Mouse (Mus musculus) embryonic facial prominence, embryonic 10.5 days (tissue): ENCODE results near the gene Slc25a51. TPM values are rescaled to one million over a fixed set of nuclear protein-coding genes. Genes with fewer than 3 reads are reported as not detected.

Experiments
- DNase-seq: peaks from one replicate; pipeline ENCODE4 v3.0.0-alpha.2; 2017; ENCODE audit warnings: low spot score
- H3K27ac ChIP-seq: fragments of 300-500 bp; sonication (generic); replicated peaks from 2 replicates; pipeline ENCODE4 v1.5.1; 2016; ENCODE audit warnings: mild to moderate bottlenecking
- H3K27me3 ChIP-seq: fragments of 300-500 bp; sonication (generic); replicated peaks from 2 replicates; pipeline ENCODE4 v1.6.1; 2016; ENCODE audit warnings: low read depth, mild to moderate bottlenecking; ENCODE audit not compliant: poor library complexity, severe bottlenecking
- H3K36me3 ChIP-seq: fragments of 300-500 bp; sonication (generic); replicated peaks from 2 replicates; pipeline ENCODE4 v1.6.1; 2016; ENCODE audit warnings: mild to moderate bottlenecking, moderate library complexity
- H3K4me1 ChIP-seq: fragments of 300-500 bp; sonication (generic); 2 replicates; pipeline ENCODE4 v1.6.1; 2016
- H3K4me3 ChIP-seq: fragments of 300-500 bp; sonication (generic); 2 replicates; pipeline ENCODE4 v1.5.1; 2016; ENCODE audit warnings: mild to moderate bottlenecking, moderate library complexity
- H3K9me3 ChIP-seq: fragments of 300-500 bp; sonication (generic); 2 replicates; pipeline ENCODE4 v1.6.1; 2016; ENCODE audit warnings: mild to moderate bottlenecking
- WGBS: fragments of 180-500 bp; shearing (Covaris S2); methylation state at CpG from one replicate; pipeline ENCODE4 v1.1.7; 2016; 5-methylcytosine and 5-hydroxymethylcytosine counted together
- polyA plus RNA-seq: library from polyadenylated mRNA; unstranded; fragments of >200 nt; fragmentation: Nextera tagmentation; extraction: Ambion mirVana; gene quantifications from 2 replicates; pipeline ENCODE4 v1.2.1, GENCODE M21; 2016

Gene Slc25a51
- polyA plus RNA-seq, 1 experiment from 2014 or later: 82.0 TPM

DNA sequence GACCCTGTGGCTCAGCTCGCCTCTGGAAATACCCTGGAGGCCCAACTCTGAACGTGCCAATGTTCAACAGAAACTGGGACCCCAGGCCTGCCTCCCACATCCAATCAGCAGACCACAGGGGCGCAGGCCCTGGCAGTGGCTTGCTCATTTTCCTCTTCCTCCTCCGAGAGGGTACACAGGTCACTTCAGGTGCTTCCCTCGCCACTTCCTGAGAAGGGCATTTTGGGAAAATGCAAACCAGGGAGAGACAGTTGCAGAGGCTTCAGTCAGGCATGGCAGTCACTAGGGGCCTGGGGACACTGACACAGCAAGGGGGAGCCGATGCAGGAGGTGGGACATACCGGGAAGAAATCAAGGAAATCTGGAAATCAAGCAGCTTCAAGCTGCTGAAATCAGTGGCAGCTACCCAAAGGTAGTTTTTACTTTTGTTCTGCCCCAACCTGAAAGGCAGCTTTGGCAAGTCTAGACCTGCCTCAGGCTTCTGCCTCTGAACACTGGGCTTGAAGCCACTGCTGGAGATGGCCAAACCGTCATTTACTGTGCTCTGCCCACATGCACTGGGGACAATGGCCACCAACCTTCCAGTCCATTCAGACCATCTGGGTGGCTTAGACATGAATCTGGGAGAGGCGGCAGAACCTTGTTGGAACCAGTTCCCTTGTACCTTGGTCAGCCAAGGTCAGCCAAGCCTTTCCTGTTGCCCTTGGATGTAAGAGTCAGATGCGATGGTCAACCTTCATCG is 13.1 kb upstream of the Slc25a51 start:
- peak overlapping the region; percentile 76 for H3K27ac ChIP-seq
- no peak for DNase-seq

DNA sequence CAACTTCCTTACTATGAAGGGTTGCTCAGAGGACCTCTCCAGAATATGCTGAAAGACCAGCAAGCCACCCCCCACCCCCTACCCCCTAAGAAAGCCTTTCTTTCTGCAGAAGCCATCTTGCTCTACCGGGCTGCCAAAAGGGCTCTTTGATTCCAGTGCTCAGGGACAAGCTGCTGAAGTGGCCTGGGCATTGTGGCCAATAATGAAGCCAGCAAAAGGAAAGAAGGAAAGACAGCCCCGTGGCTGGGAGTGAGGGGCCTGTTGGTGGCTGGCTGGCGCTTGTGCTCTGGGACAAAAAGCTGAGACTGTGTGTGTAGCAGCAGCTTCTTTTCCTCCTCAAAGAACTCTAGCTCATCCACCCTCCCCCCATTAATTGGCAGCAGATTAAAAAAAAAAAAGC is 12.2 kb upstream of the Slc25a51 start:
- WGBS: 38% methylated on average over 3 of the region's 3 CpGs

More for the DNA sequence above, 13.1 kb upstream of the Slc25a51 start:
- 64% methylated on average over 11 of the region's 11 CpGs for WGBS
- Histone ChIP-seq H3K4me3 (no peak overlapping the region), H3K9me3 (no peaks in the 10 kb centered on the region), H3K4me1 (peaks cover 71% of the 10 kb centered on the region), H3K27me3 (no peaks in the 10 kb centered on the region), H3K36me3 (0 out of 2 replicates have a peak, but pooled peaks cover 7% of the 10 kb centered on the region)

DNA sequence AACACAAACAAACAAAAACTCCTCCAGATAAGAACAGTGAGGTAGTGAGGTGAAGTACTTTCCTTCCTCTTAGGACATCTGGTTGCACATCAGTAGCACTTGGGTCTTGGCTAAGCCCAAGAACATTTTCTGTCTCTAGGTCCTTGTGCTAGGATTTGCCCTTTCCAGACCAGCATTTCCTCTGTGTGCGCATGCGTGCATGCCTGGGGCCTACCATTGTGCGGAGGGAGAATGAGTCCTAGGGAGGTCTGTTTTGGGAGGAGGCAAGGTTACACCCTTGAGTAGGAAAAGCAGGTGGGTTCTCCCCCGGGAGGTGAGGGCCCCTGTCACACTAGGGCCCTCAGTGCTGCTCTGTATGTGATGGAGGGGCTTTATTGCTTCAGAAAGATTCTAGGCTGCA is 10.5 kb upstream of the Slc25a51 start:
- peaks cover 57% of the 10 kb centered on the region for H3K4me1 ChIP-seq
- DNase-seq: no peak
- H3K27ac ChIP-seq: peak overlapping the region; percentile 0; the same call in 1 of the 2 replicates
- no peaks in the 10 kb centered on the region for H3K36me3 ChIP-seq
- peaks cover 9% of the 10 kb centered on the region; the same call in 1 of the 2 replicates for H3K27me3 ChIP-seq
- no peak overlapping the region for H3K4me3 ChIP-seq
- no peaks in the 10 kb centered on the region for H3K9me3 ChIP-seq
- WGBS: 83% methylated on average over 4 of the region's 4 CpGs

More for the DNA sequence above, 12.2 kb upstream of the Slc25a51 start:
- no peak overlapping the region for H3K4me3 ChIP-seq
- H3K36me3 ChIP-seq: 0 out of 2 replicates have a peak, but pooled peaks cover 5% of the 10 kb centered on the region
- H3K27me3 ChIP-seq: peaks cover 8% of the 10 kb centered on the region; the same call in 1 of the 2 replicates
- DNase-seq: peak; percentile 19
- peak overlapping the region; percentile 76; the same call in 1 of the 2 replicates for H3K27ac ChIP-seq
- H3K9me3 ChIP-seq: no peaks in the 10 kb centered on the region
- H3K4me1 ChIP-seq: peaks cover 61% of the 10 kb centered on the region

DNA sequence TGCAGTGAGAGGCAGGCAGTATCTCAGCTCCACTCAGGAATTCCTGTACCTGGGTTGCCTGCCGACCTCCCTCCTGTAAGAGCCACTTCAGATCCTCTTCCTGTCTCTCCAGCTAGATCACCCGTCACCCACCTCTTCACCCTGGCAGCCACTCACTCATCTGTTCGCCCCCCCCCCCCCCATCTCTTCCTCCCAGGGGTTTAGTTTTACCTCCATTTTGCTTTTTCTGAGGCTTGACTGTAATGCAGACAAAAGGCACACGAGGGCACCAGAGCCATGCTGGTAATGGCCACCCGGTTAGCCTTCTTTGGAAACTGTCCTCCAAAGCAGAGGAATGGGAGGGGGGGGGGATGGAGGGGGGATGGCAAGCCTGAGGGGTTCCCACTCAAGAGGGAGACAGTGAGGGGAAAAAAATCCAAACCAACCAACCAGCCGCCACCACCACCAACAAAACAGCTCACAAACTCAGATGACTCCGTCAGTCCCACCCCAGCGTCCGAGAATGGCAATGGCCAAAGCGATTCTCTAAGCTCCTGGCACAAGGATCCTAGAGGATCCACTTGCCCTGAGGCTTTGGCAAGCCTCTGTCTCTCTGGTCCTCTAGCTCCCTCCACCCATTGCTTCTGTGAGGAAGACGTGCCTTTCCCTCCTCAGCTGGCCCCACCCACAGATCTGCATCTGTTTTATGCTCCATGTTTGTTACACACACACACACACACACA is 9.8 kb upstream of the Slc25a51 start:
- Histone ChIP-seq H3K9me3 (no peaks in the 10 kb centered on the region), H3K36me3 (no peaks in the 10 kb centered on the region), H3K27me3 (peaks cover 9% of the 10 kb centered on the region; the same call in 1 of the 2 replicates), H3K4me3 (peak overlapping the region; percentile 35; the same call in 1 of the 2 replicates), H3K27ac (peak overlapping the region; percentile 55), H3K4me1 (peaks cover 50% of the 10 kb centered on the region)
- DNase-seq: peak; percentile 80
- WGBS: 18% methylated on average over 11 of the region's 11 CpGs

DNA sequence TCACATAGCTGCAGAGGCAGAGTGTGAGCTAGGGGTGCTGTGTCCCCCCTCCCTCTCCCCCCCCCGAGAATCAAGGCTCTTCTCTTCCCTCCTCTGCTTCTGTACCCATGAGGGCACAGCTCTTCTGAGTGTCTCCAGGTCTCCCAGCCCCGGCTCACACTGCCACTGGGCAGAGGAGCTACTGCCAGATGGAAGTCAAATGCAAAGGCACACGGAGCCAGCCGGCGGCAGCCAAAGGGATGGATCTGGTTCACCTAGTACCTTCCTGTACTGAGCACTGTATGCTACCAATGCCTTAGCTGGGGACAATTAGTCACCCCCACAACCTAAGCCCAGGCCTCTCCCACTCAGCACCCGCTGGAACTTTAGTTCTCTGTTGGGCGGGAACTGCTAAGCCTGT is 7.7 kb upstream of the Slc25a51 start:
- H3K27me3 ChIP-seq: peaks cover 9% of the 10 kb centered on the region; the same call in 1 of the 2 replicates
- H3K4me1 ChIP-seq: peaks cover 46% of the 10 kb centered on the region
- no peak overlapping the region for H3K4me3 ChIP-seq
- DNase-seq: no peak
- H3K27ac ChIP-seq: no peak overlapping the region
- no peaks in the 10 kb centered on the region for H3K36me3 ChIP-seq
- 68% methylated on average over 7 of the region's 7 CpGs for WGBS
- H3K9me3 ChIP-seq: no peaks in the 10 kb centered on the region

DNA sequence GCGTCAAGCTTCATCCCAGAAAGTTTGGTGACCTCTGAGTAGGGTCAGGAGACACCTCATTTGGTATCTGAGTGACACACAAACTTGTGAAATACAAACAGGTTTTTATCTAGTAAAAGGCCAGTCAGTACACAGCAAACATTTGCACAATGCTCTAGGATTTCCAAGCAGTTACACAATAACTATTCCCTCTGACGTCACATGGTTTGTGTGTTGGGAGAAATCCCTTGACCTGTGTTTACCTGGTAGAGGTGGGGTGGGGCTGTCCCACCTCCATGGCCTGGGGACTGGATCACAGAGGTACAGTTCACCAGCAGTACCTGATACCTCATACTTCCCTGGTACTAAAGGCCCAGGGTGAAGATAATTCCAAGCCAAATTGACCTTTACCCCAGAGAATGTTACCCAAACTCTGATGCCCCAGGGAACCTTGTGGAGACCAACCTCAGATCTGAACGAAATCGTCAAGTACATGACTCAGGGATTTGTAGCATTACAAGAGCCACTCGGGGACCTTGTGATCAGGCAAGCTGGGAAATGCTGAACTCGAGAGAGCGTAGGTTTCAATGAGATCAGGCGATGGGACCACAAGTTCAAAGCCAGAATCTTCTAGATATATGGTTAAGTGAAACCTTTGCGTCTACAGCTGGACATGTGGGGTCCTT is 5.2 kb upstream of the Slc25a51 start:
- Histone ChIP-seq H3K27me3 (peaks cover 14% of the 10 kb centered on the region; the same call in 1 of the 2 replicates), H3K27ac (no peak overlapping the region), H3K36me3 (no peaks in the 10 kb centered on the region), H3K4me1 (peaks cover 30% of the 10 kb centered on the region), H3K9me3 (no peaks in the 10 kb centered on the region), H3K4me3 (no peak overlapping the region)
- DNase-seq: no peak
- WGBS: 87% methylated on average over 9 of the region's 9 CpGs

DNA sequence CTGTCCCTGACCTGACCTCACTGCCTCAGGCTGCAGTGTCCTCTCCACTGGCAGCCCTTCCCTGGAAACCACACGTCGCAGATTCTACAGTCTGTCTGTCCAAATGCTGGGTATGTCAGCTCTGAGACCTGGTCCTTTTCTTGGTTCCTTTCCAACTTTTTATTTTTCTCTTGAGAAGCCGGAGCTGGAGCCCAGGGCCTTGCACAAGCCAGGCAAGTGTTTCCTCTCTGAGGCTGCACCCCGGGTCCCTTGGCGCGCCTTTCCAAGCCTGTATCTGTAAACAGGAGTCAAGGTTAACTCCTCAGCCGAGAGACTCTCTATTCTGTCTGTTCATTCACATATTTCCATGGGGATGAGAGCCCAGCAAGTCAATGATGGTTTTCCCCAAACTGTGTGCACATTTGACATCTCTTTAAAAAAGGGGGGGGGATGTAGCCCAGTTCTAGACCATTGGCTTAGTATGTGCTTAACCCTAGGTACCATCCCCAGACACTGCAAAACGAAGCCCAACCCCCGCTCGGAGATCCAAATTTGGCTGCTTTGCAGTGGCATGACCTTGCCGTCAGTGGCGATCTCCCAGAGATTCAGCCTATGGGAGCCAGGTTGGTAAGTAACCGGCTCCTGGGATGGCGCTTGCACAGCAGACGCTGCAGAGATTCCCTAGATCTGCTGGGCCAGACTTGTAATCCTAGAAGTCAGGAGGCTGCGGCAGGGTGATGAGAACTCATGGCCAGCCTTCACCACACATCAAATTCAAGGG is 4.0 kb upstream of the Slc25a51 start:
- Histone ChIP-seq H3K36me3 (no peaks in the 10 kb centered on the region), H3K27me3 (peaks cover 14% of the 10 kb centered on the region; the same call in 1 of the 2 replicates), H3K27ac (no peak overlapping the region), H3K4me3 (no peak overlapping the region), H3K9me3 (no peaks in the 10 kb centered on the region), H3K4me1 (peaks cover 29% of the 10 kb centered on the region)
- no peak for DNase-seq
- WGBS: 59% methylated on average over 16 of the region's 16 CpGs

DNA sequence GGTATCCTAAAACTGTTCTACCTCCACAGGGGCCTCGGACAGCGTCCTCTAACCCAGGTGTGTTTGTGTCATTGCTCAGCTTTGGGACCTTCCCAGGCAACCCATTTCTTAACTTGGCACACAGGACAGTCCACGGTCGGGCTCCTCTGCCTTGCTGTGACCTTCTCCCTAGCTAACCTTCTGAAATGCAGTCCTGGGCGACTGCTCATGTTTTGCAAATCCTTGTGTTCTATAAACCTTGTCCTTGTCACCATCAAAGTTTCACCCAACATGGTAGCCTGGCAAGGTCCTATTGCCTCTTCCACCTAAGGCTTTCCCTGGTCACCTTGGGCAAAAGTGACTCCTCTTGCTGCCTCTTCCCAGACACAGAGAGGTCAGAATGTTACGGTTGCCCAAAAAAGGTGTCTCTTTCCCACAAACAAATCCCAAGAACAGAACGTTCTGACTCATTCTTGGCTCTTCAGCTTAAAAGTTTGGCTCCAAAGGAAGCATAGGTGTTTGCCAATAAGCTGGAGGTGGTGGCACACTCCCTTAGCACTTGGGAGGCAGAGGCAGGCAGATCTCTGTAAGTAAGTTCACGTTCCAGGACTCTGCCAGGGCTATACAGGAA is 2.7 kb upstream of the Slc25a51 start:
- Histone ChIP-seq H3K4me1 (peaks cover 42% of the 10 kb centered on the region), H3K27me3 (peaks cover 11% of the 10 kb centered on the region; the same call in 1 of the 2 replicates), H3K36me3 (no peaks in the 10 kb centered on the region), H3K4me3 (no peak overlapping the region), H3K9me3 (no peaks in the 10 kb centered on the region), H3K27ac (no peak overlapping the region)
- no peak for DNase-seq
- WGBS: 89% methylated on average over 8 of the region's 8 CpGs

DNA sequence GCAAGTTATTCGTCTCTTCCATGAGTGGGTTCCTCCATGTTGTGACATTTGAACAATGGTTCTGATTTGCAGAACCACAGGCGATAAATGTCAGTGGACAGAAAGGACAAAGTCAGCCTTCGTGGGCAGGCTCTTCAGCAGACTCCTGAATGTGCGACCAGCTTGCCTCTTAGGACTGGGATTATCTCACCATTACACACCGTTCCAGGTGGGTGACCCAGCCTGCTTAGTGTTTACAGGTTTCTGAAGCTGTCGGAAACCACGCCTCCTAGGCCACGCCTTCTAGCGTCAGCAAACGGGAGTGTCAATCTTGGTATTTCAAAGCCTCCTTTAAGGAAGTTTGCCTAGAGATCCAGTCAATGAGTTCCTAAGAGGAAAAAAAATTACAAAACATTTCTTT is 704 bp upstream of the Slc25a51 start:
- 1% methylated on average over 10 of the region's 10 CpGs for WGBS
- Histone ChIP-seq H3K36me3 (peaks cover 10% of the 10 kb centered on the region), H3K27me3 (0 out of 2 replicates have a peak, but pooled peaks cover 6% of the 10 kb centered on the region), H3K9me3 (no peaks in the 10 kb centered on the region), H3K4me3 (peak overlapping the region; percentile 98), H3K27ac (peak overlapping the region; percentile 98), H3K4me1 (peaks cover 48% of the 10 kb centered on the region)
- peak; percentile 74 for DNase-seq

DNA sequence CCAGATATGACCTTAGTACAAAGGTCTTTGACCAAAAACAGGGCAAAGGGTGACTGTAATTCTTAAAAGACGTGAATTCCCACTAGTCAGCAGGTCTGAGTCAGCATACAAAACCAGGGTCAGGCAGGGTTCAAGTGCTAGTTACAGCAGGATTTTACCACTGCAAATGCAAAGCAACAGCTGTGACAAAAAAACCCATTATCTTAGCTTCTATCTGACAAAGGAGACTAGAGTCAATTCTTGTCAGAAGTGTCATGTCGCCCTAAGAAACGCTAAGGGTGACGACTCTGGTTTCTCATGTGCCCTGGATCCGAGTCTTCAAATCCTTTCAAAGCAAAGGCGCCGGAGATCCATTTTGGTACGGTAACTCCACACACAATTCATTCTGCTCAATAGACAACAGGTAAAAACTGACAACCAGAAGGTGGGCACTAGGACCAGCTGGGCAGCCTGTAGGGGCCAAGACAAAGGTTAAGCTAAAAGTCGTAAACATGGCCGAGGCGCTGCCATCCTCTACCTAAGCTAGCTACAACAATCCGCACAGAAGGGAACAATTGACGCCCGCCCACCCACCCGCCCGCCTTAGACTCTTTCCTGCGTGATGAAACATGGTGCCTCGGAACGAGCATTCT is 747 bp downstream of the Slc25a51 start:
- 3% methylated on average over 19 of the region's 19 CpGs for WGBS
- Histone ChIP-seq H3K27ac (peak overlapping the region; percentile 98), H3K9me3 (no peaks in the 10 kb centered on the region), H3K4me3 (peak overlapping the region; percentile 98), H3K27me3 (0 out of 2 replicates have a peak, but pooled peaks cover 6% of the 10 kb centered on the region), H3K36me3 (peaks cover 24% of the 10 kb centered on the region), H3K4me1 (peaks cover 45% of the 10 kb centered on the region)
- no peak for DNase-seq

DNA sequence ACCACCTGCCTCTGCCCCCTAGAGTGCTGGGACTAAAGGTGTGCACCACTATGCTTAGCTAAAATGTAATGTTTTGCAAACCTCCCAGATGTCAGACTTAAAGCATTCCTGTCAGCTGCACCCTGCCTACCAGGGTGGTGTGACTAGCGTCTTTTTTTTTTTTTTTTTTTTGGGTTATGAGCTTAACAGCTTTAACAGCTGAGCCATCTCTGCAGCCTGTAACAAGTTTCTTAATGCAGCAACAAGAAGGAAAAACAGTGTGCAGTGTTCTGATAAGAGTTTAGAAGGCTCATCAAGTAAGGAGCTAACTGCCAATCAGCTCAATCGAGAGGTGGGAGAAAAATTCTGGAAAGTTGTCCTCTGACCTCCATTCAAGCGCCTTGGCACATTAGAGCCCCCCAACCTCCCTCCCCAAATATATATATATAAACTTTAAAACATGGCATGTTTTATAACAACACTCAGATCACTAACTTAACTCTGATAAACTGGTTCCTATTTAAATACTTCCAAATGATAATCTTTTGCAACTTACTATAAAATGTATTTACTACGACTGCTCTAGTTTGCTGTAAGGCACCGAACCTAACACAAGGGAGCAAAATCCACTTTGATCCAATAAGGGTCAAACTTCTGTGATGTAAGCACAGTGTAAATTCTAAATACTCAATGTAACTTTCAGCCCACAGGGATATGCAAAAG is 1.4 kb downstream of the Slc25a51 start:
- WGBS: 74% methylated on average over 5 of the region's 5 CpGs
- Histone ChIP-seq H3K9me3 (no peaks in the 10 kb centered on the region), H3K27me3 (0 out of 2 replicates have a peak, but pooled peaks cover 6% of the 10 kb centered on the region), H3K4me1 (peaks cover 38% of the 10 kb centered on the region), H3K36me3 (peaks cover 31% of the 10 kb centered on the region), H3K27ac (peak overlapping the region; percentile 98), H3K4me3 (peak overlapping the region; percentile 98)
- no peak for DNase-seq
